Mouse (Mus musculus) small intestine, adult 2 months (tissue): ENCODE measurements at regions not wholly inside any gene's neighbourhood (a gene's known extent, or its start where the extent isn't known, plus 50 kb on each side); places are given as distances from the start of the nearest gene placed in this dataset.

Experiments used
- H3K27ac ChIP-seq: fragments of 200-500 bp; 2 replicates; pipeline ENCODE4 v1.5.1; 2012; ENCODE audit warnings: low read depth, low read length, control low read depth, inconsistent platforms; ENCODE audit not compliant: insufficient read depth
- H3K27me3 ChIP-seq: fragments of 200-500 bp; 2 replicates; pipeline ENCODE4 v1.6.1; 2012; ENCODE audit warnings: mild to moderate bottlenecking, moderate library complexity, low read length, inconsistent platforms; ENCODE audit not compliant: control insufficient read depth, insufficient read depth
- H3K36me3 ChIP-seq: fragments of 200-500 bp; 2 replicates; pipeline ENCODE4 v1.6.1; 2012; ENCODE audit warnings: mild to moderate bottlenecking, low read length, control low read depth, inconsistent platforms; ENCODE audit not compliant: control insufficient read depth, insufficient read depth
- H3K4me1 ChIP-seq: fragments of 200-500 bp; 2 replicates; pipeline ENCODE4 v1.6.1; 2012; ENCODE audit warnings: low read length, inconsistent platforms, mixed read lengths; ENCODE audit not compliant: control insufficient read depth, insufficient read depth, insufficient read length
- H3K4me3 ChIP-seq: fragments of 200-500 bp; 2 replicates; pipeline ENCODE4 v1.5.1; 2012; ENCODE audit warnings: low read depth, mild to moderate bottlenecking, control low read depth, inconsistent platforms, low read length, moderate library complexity
- CTCF ChIP-seq: fragments of 200-500 bp; IDR thresholded peaks from 2 replicates; pipeline ENCODE4 v1.5.1; 2012; ENCODE audit warnings: low read depth, mild to moderate bottlenecking, control low read depth, inconsistent platforms, low read length, moderate library complexity, mixed read lengths; ENCODE audit not compliant: insufficient replicate concordance, insufficient read length; ENCODE audit errors: extremely low read depth
- POLR2A ChIP-seq: fragments of 200-500 bp; IDR thresholded peaks from 2 replicates; pipeline ENCODE4 v1.6.1; 2012; ENCODE audit warnings: low read depth, mild to moderate bottlenecking, control low read depth, inconsistent platforms, low read length, moderate library complexity
- WGBS: fragments of 180-500 bp; shearing (Covaris S2); methylation state at CpG from one replicate; pipeline ENCODE4 v1.1.7; 2018; 5-methylcytosine and 5-hydroxymethylcytosine counted together

DNA sequence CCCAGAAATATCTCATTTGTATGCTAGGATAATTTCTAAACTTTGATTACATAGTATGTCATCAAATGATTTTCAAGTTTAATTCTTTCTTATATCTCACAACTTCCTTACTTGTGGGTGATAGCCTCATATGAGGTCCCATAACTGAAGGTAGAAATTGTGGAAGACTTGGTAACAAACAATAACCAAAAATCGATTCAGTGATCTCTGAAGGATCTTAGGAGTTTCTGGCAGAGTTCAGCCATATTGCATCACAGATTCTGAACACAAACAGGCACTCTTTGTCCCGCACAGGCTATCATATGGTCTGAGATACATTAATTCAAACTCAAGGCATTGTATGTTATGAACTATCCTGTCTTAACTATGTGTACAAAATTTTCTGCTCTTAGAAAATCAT, 385.2 kb downstream of the Nr2f2 start:
- H3K4me1 ChIP-seq, result no peaks in the 10 kb centered on the region
- TF ChIP-seq POLR2A (no peak), CTCF (no peak)
- WGBS, result 56% methylated on average over 2 of the region's 2 CpGs
- H3K4me3 ChIP-seq, result no peak overlapping the region
- H3K27ac ChIP-seq, result no peak overlapping the region
- H3K36me3 ChIP-seq, result no peaks in the 10 kb centered on the region
- H3K27me3 ChIP-seq, result no peaks in the 10 kb centered on the region

DNA sequence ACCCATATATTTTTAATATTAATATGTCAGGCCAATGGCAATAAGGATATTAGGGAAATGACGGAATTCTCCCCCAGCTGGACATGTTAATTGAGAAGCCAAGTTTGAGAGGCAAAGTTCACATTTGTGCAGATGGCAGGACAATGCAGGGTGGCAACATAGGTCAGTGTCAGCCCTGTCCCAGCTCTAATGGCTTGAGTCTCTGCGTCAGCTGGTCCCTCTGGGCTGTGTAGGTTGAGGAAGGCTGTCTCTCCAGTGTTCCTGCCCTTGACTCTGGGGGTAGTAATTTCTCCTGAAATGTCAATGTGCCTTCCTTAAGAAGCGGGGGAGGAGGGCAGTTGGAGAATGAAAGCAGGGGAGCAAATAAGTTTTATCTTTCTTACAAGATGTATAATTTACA, 390.2 kb downstream of the Nr2f2 start:
- Histone ChIP-seq H3K36me3 (no peaks in the 10 kb centered on the region), H3K27me3 (no peaks in the 10 kb centered on the region), H3K27ac (no peak overlapping the region), H3K4me3 (no peak overlapping the region), H3K4me1 (no peaks in the 10 kb centered on the region)
- TF ChIP-seq POLR2A, result no peak
- no peak for TF ChIP-seq CTCF
- WGBS, result 86% methylated on average over 3 of the region's 3 CpGs

DNA sequence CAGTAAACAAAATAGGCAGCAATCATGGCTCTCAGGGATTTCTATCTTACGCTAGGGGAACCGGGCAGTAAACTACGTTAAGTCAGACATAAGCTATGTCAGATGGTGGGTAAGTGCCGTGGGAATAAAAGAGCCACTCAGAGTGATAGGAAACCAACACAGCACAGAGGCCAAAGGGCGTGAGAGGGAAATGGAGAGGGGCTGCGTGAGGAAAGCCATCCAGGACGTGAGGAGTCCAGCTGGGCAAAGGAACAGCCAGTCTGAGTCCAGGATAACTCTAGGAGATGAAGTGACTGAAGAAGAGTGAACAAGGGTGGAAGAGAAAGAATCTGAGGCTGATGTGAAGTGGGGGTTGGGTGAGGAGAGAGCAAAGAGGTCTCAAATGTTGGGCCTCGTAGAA, 402.5 kb downstream of the Nr2f2 start:
- Histone ChIP-seq H3K4me3 (no peak overlapping the region), H3K36me3 (no peaks in the 10 kb centered on the region), H3K4me1 (no peaks in the 10 kb centered on the region), H3K27ac (no peak overlapping the region), H3K27me3 (no peaks in the 10 kb centered on the region)
- 63% methylated on average over 8 of the region's 8 CpGs for WGBS
- no peak for TF ChIP-seq POLR2A
- TF ChIP-seq CTCF, result no peak

DNA sequence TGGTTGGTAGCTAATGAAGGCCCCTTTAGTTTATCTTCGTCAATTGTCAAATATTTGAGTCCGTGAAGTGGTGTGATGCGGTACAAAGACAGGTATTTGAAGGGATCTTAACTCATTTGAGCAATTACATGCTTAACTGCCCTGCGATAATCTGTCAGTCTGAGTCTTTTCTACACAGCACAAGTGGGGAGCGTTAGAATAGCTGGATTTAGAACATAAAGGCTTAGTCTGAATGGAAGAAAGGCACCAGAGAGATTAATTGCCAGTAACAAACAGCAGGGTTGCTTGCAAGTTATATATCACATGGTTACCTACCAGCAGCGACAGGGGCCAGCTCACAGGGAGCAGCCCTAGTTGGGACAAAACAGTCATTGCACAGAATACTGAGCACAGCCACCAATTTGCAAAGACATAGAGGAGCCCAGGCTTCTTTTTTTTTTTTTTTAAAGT, 416.3 kb downstream of the Nr2f2 start:
- H3K4me3 ChIP-seq, result no peak overlapping the region
- H3K27ac ChIP-seq, result no peak overlapping the region
- H3K4me1 ChIP-seq, result no peaks in the 10 kb centered on the region
- 0 out of 2 replicates have a peak, but pooled peaks cover 2% of the 10 kb centered on the region for H3K27me3 ChIP-seq
- TF ChIP-seq CTCF (no peak), POLR2A (no peak)
- WGBS, result 34% methylated on average over 6 of the region's 6 CpGs
- H3K36me3 ChIP-seq, result no peaks in the 10 kb centered on the region

DNA sequence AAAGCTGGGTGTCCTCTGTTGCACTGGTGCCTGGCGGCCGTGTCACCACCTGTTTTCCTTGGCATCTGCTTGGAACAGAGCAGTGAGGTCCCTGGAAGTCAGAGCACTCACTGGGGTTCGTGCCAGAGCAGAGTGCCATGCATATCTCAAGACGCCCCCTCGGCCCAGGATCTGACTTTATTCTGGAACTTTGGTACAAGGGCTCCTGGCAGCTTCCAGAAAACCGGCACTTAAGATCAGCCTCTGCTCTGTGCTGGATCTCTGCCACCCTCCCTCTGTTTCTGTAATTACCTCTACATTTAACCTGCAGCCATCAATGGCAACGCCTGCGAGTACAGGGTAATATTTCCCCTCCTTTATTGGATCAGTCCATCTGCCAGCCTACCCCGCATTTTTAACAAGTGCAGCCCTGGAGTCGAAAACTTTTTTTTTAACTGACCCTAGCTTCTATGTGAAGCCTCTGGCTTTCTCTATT, 416.9 kb downstream of the Nr2f2 start:
- Histone ChIP-seq H3K36me3 (no peaks in the 10 kb centered on the region), H3K27ac (no peak overlapping the region), H3K4me1 (no peaks in the 10 kb centered on the region), H3K4me3 (no peak overlapping the region), H3K27me3 (0 out of 2 replicates have a peak, but pooled peaks cover 2% of the 10 kb centered on the region)
- no peak for TF ChIP-seq CTCF
- TF ChIP-seq POLR2A, result no peak
- 46% methylated on average over 10 of the region's 10 CpGs for WGBS

DNA sequence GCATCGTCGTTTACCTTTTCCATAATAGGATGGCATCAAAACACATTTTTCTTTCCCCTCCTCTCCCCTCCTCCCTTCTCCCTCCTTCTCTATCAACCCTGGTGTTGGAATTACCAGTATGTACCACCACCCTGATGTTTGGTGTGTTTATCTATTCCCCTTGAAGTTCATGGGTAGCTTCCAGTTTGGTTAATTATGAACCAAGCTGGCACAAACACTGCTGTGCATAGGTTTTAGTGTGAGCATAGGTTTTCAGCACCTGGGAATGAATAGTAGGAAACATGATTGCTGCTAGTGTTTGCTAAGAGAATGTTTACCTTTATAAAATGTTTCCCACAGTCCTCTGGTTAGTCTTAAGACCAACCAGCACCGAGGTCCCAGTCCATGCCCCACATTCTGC, 420.1 kb downstream of the Nr2f2 start:
- no peaks in the 10 kb centered on the region for H3K36me3 ChIP-seq
- 35% methylated on average over 3 of the region's 3 CpGs for WGBS
- no peak overlapping the region for H3K27ac ChIP-seq
- 0 out of 2 replicates have a peak, but pooled peaks cover 2% of the 10 kb centered on the region for H3K27me3 ChIP-seq
- no peak overlapping the region for H3K4me3 ChIP-seq
- TF ChIP-seq CTCF (no peak), POLR2A (no peak)
- no peaks in the 10 kb centered on the region for H3K4me1 ChIP-seq

DNA sequence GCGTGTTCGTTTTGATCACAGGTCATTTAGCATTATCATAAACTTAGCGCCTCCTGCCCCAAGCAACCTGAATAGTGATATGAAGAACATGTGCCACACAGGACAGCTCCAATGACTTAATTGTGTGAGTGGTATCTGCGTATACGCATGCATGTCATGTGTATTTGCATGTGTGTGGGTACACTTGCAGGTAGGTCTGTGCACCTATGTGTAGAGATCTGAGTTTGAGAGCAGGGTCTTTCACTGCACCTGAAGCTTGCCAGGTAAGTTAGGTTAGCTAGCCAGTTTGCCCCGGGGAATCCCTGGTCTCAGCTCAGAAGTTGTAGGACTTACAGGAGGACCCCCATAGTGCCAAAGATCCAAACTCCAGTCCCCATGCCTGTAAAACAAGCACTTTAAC, 424.7 kb downstream of the Nr2f2 start:
- TF ChIP-seq POLR2A (no peak), CTCF (no peak)
- H3K27ac ChIP-seq, result no peak overlapping the region
- no peaks in the 10 kb centered on the region for H3K4me1 ChIP-seq
- no peak overlapping the region for H3K4me3 ChIP-seq
- H3K27me3 ChIP-seq, result no peaks in the 10 kb centered on the region
- WGBS, result 90% methylated on average over 6 of the region's 6 CpGs
- H3K36me3 ChIP-seq, result no peaks in the 10 kb centered on the region

DNA sequence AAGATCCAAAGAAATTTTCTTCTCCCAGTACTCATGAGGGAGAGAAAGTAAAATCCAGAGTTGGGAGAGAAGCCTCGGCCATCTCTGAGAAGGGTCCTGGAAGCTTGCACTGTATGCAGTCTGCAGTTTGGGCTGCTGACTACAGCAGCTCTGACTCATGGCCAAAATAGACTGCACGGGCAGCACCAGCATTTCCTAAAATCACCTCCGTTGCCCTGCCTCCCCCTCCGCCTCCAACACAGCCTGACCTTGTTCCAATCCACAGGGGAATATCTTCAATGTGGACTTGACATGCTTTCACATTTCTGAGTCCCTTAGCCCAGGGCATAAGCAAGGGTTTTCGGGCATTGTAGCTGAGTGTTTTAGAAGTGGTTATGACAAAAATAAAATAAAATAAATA, 441.3 kb downstream of the Nr2f2 start:
- Histone ChIP-seq H3K27ac (no peak overlapping the region), H3K4me1 (no peaks in the 10 kb centered on the region), H3K36me3 (no peaks in the 10 kb centered on the region), H3K4me3 (no peak overlapping the region), H3K27me3 (no peaks in the 10 kb centered on the region)
- 85% methylated on average over 5 of the region's 5 CpGs for WGBS
- TF ChIP-seq POLR2A (no peak), CTCF (no peak)
